Mouse (Mus musculus): ENCODE results near the gene Foxn1.
A peak's percentile ranks its signal among the peaks of the same experiment; 100 is the strongest.

Gene Foxn1

DNA sequence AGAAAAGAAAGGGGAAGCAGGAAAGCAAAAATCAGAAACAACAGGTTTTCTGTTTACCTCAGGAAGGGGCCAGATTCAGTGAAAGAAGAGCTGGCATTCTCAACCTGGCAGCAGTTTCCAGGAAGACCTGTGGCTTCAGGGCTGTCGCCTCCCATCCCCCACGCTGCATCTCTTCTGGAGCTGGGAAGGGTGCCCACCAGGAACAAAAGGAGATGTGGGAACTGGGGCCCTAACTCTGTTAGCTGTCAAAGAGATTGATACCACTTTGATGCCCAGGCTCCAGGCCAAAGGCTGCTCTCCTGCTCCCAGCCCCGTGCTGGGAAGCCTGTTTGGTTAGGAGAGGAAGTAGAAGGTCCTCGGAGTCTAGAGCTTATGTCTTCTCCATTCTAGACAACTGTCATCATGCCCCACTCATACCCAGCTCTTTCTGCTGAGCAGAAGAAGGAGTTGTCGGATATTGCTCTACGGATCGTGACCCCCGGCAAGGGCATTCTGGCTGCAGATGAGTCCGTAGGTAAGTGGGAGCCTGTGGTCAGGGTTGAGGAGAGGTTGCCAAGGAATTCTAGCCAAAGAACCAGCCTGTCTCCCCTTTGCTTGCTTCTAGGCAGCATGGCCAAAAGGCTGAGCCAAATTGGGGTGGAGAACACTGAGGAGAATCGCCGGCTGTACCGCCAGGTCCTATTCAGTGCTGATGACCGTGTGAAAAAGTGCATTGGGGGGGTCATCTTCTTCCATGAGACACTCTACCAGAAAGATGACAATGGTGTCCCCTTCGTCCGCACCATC is 62.2 kb downstream of the Foxn1 start:
- H3K36me3 ChIP-seq (ENCODE audit: insufficient read depth, low read length) = peaks cover 63% of the 10 kb centered on the region
- peaks cover 41% of the 10 kb centered on the region for H3K4me1 ChIP-seq (replicated peaks; ENCODE audit: low read depth, low read length)
- no peaks in the 10 kb centered on the region for H3K9me3 ChIP-seq (ENCODE audit: low read length)
- peak overlapping the region; percentile 76; the same call in 1 of the 2 replicates for H3K4me3 ChIP-seq (replicated peaks; ENCODE audit: low read length)
- no peak for TF ChIP-seq NANOG (IDR thresholded peaks at IDR 0.05; ENCODE audit: borderline replicate concordance, low read length)
- no peak for TF ChIP-seq POU5F1 (IDR thresholded peaks at IDR 0.05; ENCODE audit: borderline replicate concordance, low read length)
- TF ChIP-seq CTCF (conservative IDR thresholded peaks at IDR 0.05; ENCODE audit: low read length) = no peak
- H3K27me3 ChIP-seq (ENCODE audit: insufficient read depth, low read length) = no peaks in the 10 kb centered on the region

DNA sequence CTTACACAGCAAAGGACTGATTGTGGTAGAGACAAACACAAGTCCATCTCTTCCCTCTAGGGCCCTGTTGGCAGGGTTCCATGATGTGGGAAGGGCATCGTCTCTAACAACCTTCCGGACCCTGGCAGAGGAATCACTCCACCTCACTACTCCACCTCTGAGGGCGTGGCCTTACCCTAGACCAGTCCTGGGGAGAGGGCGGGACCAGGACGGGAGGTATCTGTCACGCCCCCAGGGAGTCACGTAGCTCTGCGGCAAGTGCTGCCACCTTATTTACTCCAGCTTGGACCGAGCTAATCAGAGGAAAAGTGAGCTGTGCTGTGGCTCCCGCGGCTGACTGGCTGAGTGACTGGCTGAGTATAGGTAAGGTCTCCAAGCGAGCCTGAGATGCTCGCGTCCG is 63.5 kb downstream of the Foxn1 start, which contains the start of gene Aldoc:
Gene Aldoc, plus strand, starts transcription at position 109 of the 400 bp plus-strand sequence.
- TF ChIP-seq CTCF (conservative IDR thresholded peaks at IDR 0.05; ENCODE audit: low read length) (no peak), POU5F1 (IDR thresholded peaks at IDR 0.05; ENCODE audit: borderline replicate concordance, low read length) (no peak), NANOG (IDR thresholded peaks at IDR 0.05; ENCODE audit: borderline replicate concordance, low read length) (no peak)
- Histone ChIP-seq H3K27me3 (ENCODE audit: insufficient read depth, low read length) (no peaks in the 10 kb centered on the region), H3K4me1 (replicated peaks; ENCODE audit: low read depth, low read length) (peaks cover 50% of the 10 kb centered on the region), H3K36me3 (ENCODE audit: insufficient read depth, low read length) (peaks cover 76% of the 10 kb centered on the region), H3K9me3 (ENCODE audit: low read length) (no peaks in the 10 kb centered on the region), H3K4me3 (replicated peaks; ENCODE audit: low read length) (peak within 1 kb of the TSS; percentile 76)

DNA sequence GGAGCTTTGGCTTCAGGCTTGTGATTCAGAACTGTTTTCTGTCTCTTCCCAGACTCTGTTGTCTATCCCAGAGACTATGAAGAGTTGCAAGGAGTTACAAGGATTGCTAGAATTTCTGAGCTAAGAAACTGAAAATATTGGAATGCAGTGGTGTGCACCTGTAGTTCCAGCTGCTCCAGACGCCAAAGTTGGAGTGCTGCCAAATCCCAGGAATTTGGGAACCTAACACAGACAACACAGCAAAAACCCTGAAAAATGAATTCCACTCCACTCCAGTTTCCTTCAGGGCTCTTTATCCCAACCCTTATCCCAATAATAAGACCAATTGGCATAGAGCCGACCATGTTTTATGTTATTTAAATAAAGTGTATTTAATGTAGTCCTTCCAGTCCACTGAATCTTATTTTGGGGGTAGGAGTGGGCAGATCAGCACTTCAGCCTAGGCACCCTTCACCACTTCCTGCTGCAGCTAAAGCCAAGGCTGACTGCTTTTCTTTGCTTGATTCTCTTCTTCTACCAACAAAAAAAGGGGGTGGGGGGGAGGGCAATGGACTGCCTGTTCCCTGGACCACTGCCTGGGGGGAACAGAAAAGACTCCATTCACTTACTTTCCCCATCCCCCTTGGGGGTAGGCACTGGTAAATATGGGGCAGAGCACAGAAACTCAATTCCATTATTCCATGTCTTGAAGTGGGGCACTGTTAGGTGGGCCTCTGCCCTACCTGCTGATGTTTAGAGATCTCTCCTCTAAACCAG is 64.1 kb downstream of the Foxn1 start:
- peaks cover 56% of the 10 kb centered on the region for H3K4me1 ChIP-seq (replicated peaks; ENCODE audit: low read depth, low read length)
- H3K4me3 ChIP-seq (replicated peaks; ENCODE audit: low read length) = peak overlapping the region; percentile 76
- H3K9me3 ChIP-seq (ENCODE audit: low read length) = no peaks in the 10 kb centered on the region
- no peak for TF ChIP-seq CTCF (conservative IDR thresholded peaks at IDR 0.05; ENCODE audit: low read length)
- no peak for TF ChIP-seq POU5F1 (IDR thresholded peaks at IDR 0.05; ENCODE audit: borderline replicate concordance, low read length)
- H3K36me3 ChIP-seq (ENCODE audit: insufficient read depth, low read length) = peaks cover 83% of the 10 kb centered on the region
- H3K27me3 ChIP-seq (ENCODE audit: insufficient read depth, low read length) = no peaks in the 10 kb centered on the region

DNA sequence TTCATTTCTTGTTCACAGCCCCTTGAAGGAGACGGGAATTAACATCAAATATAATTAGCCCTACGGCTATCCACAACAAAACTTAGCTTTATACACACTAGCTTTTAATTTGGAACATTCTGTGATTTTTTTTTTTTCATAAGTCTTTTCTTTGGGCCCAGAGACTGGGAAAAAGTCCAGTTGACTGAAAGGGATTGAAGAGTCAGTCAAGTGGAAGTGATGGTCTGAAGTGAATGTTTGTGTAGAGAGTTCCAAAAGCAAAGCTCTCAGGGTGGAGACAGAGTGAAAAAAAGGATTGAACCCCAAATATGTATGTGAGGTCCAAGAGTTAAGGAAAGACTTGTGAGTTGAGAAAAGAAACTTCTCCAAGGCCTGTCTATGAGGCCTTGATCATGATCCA is 67.9 kb downstream of the Foxn1 start:
- TF ChIP-seq CTCF (conservative IDR thresholded peaks at IDR 0.05; ENCODE audit: low read length) = no peak
- no peak for TF ChIP-seq NANOG (IDR thresholded peaks at IDR 0.05; ENCODE audit: borderline replicate concordance, low read length)
- no peak for TF ChIP-seq POU5F1 (IDR thresholded peaks at IDR 0.05; ENCODE audit: borderline replicate concordance, low read length)
- Histone ChIP-seq H3K4me1 (replicated peaks; ENCODE audit: low read depth, low read length) (peaks cover 68% of the 10 kb centered on the region), H3K27me3 (ENCODE audit: insufficient read depth, low read length) (no peaks in the 10 kb centered on the region), H3K36me3 (ENCODE audit: insufficient read depth, low read length) (peaks cover 89% of the 10 kb centered on the region), H3K9me3 (ENCODE audit: low read length) (no peaks in the 10 kb centered on the region), H3K4me3 (replicated peaks; ENCODE audit: low read length) (no peak overlapping the region)

DNA sequence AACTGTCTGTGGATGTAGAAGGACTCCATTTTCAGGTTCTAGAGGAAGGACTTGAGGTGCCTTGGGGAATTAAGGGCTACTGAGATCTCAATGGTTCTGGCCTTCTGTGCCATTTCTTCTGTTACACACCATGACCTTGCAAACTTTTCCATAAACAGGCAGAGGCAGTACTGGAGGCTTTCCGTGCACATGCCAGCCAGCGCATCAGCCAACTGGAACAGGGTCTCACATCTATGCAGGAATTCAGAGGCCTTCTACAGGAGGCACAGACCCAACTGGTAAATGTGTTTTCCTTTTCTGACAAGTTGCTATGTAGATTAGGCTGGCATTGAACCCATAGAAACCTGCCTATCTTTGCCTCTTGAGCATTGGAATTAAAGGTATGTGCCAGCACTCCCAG is 72.7 kb downstream of the Foxn1 start:
- TF ChIP-seq POU5F1 (IDR thresholded peaks at IDR 0.05; ENCODE audit: borderline replicate concordance, low read length) (no peak), NANOG (IDR thresholded peaks at IDR 0.05; ENCODE audit: borderline replicate concordance, low read length) (no peak), CTCF (conservative IDR thresholded peaks at IDR 0.05; ENCODE audit: low read length) (no peak)
- H3K9me3 ChIP-seq (ENCODE audit: low read length) = no peaks in the 10 kb centered on the region
- peaks cover 44% of the 10 kb centered on the region for H3K4me1 ChIP-seq (replicated peaks; ENCODE audit: low read depth, low read length)
- no peaks in the 10 kb centered on the region for H3K27me3 ChIP-seq (ENCODE audit: insufficient read depth, low read length)
- H3K4me3 ChIP-seq (replicated peaks; ENCODE audit: low read length) = no peak overlapping the region
- H3K36me3 ChIP-seq (ENCODE audit: insufficient read depth, low read length) = peaks cover 95% of the 10 kb centered on the region

DNA sequence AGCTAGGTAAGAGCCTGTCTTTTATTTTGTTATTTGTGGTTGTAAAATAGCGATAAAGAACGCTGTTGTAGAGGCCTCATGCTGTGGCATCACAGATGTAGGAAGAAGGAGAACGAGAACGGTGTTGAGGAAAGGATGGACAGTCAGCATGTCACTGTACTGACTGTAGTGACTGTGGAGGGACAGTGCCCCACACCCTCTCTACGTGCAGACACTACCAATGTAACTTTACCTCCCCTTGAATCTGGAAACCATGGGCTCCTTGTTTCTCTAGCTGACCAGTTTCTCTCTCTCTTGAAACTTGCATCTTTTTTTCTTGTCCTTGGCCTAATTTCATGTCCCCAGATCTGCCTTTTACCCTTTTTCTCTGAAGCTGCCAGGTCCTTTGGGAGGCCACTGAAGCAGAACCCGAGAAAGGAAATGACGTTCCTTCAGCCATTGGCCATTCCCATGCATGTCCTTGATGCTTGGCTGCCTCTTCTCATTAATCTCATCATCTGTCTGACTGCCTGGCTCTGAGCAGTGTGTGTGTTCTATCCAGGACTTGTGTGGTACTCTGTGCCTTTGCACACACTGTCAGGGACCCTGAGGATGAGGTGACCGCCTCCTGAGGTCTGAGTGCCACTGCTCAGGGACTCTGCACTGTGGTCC is 75.4 kb downstream of the Foxn1 start:
- Histone ChIP-seq H3K4me1 (replicated peaks; ENCODE audit: low read depth, low read length) (peaks cover 41% of the 10 kb centered on the region), H3K36me3 (ENCODE audit: insufficient read depth, low read length) (peaks cover 91% of the 10 kb centered on the region), H3K4me3 (replicated peaks; ENCODE audit: low read length) (no peak overlapping the region), H3K27me3 (ENCODE audit: insufficient read depth, low read length) (no peaks in the 10 kb centered on the region), H3K9me3 (ENCODE audit: low read length) (no peaks in the 10 kb centered on the region)
- TF ChIP-seq CTCF (conservative IDR thresholded peaks at IDR 0.05; ENCODE audit: low read length) (no peak), POU5F1 (IDR thresholded peaks at IDR 0.05; ENCODE audit: borderline replicate concordance, low read length) (no peak), NANOG (IDR thresholded peaks at IDR 0.05; ENCODE audit: borderline replicate concordance, low read length) (no peak)

All from E14TG2a.4 (cell line).